Mouse (Mus musculus) heart, embryonic 13.5 days (tissue): ENCODE measurements around the gene Urgcp. TPM values are rescaled to one million over a fixed set of nuclear protein-coding genes. Genes with fewer than 3 reads are reported as not detected.

Experiments used
- ATAC-seq: fragments of 200-750 bp; cut with Nextera tagmentation; 2 replicates; pipeline ENCODE4 v1.8.0; 2017; ENCODE audit warnings: moderate TSS enrichment; ENCODE audit not compliant: insufficient number of reproducible peaks, low FRiP score, low TSS enrichment; ENCODE audit errors: extremely low read depth
- H3K27ac ChIP-seq: fragments of 300-500 bp; sonication (generic); replicated peaks from 2 replicates; pipeline ENCODE4 v1.5.1; 2015; ENCODE audit warnings: moderate library complexity, mild to moderate bottlenecking, inconsistent platforms
- H3K27me3 ChIP-seq: fragments of 300-500 bp; sonication (generic); replicated peaks from 2 replicates; pipeline ENCODE4 v1.6.1; 2015; ENCODE audit warnings: mild to moderate bottlenecking, inconsistent platforms
- H3K36me3 ChIP-seq: fragments of 300-500 bp; sonication (generic); 2 replicates; pipeline ENCODE4 v1.6.1; 2015; ENCODE audit warnings: mild to moderate bottlenecking, inconsistent platforms
- H3K4me1 ChIP-seq: fragments of 300-500 bp; sonication (generic); 2 replicates; pipeline ENCODE4 v1.6.1; 2015; ENCODE audit warnings: inconsistent platforms
- H3K4me2 ChIP-seq: fragments of 300-500 bp; sonication (generic); 2 replicates; pipeline ENCODE4 v1.6.1; 2015; ENCODE audit warnings: inconsistent platforms, mild to moderate bottlenecking, moderate library complexity
- H3K4me3 ChIP-seq: fragments of 300-500 bp; sonication (generic); 2 replicates; pipeline ENCODE4 v1.5.1; 2015; ENCODE audit warnings: moderate library complexity, mild to moderate bottlenecking, inconsistent platforms
- H3K9ac ChIP-seq: fragments of 300-500 bp; sonication (generic); 2 replicates; pipeline ENCODE4 v1.6.1; 2015; ENCODE audit warnings: inconsistent platforms, mild to moderate bottlenecking, moderate library complexity
- H3K9me3 ChIP-seq: fragments of 300-500 bp; sonication (generic); 2 replicates; pipeline ENCODE4 v1.6.1; 2016; ENCODE audit warnings: inconsistent platforms
- WGBS: fragments of 180-500 bp; shearing (Covaris S2); methylation state at CpG from one replicate; pipeline ENCODE4 v1.1.7; 2015; ENCODE audit warnings: mixed read lengths; 5-methylcytosine and 5-hydroxymethylcytosine counted together
- polyA plus RNA-seq: library from polyadenylated mRNA; unstranded; fragments of >200 nt; fragmentation: Nextera tagmentation; extraction: Ambion mirVana; gene quantifications from 2 replicates; pipeline ENCODE4 v1.2.1, GENCODE M21; 2015

Gene Urgcp
- polyA plus RNA-seq, 1 experiment from 2014 or later = 26.6 TPM

DNA sequence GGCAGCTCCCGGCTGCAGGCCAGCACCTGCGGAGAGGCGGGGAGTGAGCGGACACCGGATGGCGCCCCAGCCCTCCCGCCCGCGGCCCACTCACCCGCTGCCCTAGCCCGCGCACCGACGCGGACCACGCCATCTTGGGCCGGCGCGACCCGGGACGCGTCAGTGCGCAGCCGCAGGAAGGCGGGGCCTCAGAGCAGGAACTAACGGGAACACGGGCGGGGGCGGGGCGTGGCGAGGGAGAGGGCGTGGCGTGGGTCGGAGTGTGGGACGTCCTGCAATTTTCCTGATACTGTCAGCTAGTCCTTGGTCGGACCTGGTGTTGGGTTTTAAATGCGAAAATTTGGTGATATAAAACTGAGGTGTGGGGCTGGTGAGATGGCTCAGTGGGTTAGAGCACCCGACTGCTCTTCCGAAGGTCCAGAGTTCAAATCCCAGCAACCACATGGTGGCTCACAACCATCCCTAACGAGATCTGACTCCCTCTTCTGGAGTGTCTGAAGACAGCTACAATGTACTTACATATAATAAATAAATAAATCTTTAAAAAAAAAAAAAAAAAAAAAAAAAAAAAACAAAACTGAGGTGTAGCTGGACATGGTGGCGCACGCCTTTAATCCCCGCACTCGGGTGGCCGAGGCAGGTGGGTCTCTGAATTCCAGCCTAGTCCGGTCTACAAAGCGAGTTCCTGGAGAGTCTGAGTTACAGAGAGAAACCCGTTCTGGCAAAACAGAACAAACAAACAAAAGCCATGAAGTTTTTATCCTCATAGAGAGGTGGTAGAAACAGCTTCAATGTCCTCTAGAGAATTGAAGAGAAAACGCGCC, 54.4 kb downstream of the Urgcp start:
- no peaks in the 10 kb centered on the region for H3K9me3 ChIP-seq
- peaks cover 24% of the 10 kb centered on the region for H3K36me3 ChIP-seq
- peak overlapping the region; percentile 97 for H3K9ac ChIP-seq
- H3K4me1 ChIP-seq = peaks cover 25% of the 10 kb centered on the region
- peak overlapping the region; percentile 90 for H3K4me3 ChIP-seq
- peak; percentile 92 for ATAC-seq
- peak overlapping the region; percentile 95 for H3K4me2 ChIP-seq
- 14% methylated on average over 49 of the region's 50 CpGs for WGBS
- peak overlapping the region; percentile 74 for H3K27ac ChIP-seq
- no peaks in the 10 kb centered on the region for H3K27me3 ChIP-seq

DNA sequence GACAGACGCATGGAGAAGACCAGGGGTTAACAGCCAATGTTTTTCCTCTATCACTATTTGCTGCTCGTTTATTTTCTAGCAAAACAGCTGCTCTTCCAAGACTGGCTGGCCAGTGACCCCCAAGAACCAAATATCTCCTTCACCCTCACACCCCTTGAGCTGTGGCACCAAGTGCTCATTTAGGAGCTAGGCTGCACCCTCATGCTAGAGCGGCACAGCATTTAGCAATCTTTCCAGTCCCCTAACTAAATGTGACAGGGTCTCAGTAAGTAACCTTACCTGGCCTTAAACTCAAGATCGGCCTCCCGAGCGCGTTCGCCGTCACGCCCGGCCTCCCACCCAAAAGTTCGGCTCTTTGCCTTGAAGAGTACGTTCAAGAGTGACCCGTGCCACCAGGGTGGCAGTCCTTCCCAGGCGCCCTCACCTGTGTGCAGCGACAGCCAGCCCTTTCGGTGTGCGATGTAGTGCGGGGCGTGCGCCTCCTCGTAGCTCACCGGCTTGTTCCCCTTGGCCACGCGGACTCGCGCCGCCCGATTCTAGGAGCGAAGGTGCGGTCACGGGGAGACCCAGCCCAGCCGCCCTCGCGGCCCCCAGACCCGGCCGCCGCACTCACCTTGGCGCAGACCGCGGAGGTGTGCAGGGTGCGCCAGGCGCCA, 55.2 kb downstream of the Urgcp start:
- Histone ChIP-seq H3K4me3 (peak overlapping the region; percentile 90), H3K27ac (peak overlapping the region; percentile 74), H3K9ac (peak overlapping the region; percentile 97), H3K36me3 (peaks cover 26% of the 10 kb centered on the region), H3K27me3 (no peaks in the 10 kb centered on the region), H3K4me2 (peak overlapping the region; percentile 95), H3K9me3 (no peaks in the 10 kb centered on the region), H3K4me1 (peaks cover 30% of the 10 kb centered on the region)
- ATAC-seq = no peak
- WGBS = under 1% methylated on average over 43 of the region's 43 CpGs

DNA sequence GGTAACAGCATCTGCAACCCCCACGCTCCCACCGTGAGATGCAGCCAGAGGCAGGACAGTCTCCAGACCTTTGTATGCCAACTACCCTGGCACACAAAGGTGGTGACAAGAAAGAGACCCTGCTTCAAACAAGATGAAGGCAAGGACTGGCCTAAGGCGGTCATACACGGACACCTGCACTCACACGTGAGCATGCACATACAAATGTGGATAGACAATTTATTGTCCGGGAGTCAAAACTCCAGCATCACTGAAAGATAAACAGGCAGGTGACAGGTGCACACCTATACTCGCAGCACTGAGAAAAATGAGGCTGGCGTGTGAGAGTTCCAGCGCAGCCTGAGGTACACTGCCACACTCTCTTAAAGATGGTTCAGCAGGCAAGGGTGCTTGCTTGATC, 56.2 kb downstream of the Urgcp start:
- H3K9me3 ChIP-seq = no peaks in the 10 kb centered on the region
- no peaks in the 10 kb centered on the region for H3K27me3 ChIP-seq
- peak overlapping the region; percentile 90 for H3K4me3 ChIP-seq
- 87% methylated on average over 9 of the region's 9 CpGs for WGBS
- peaks cover 30% of the 10 kb centered on the region for H3K4me1 ChIP-seq
- no peak overlapping the region for H3K9ac ChIP-seq
- H3K27ac ChIP-seq = no peak overlapping the region
- peak overlapping the region; percentile 95 for H3K4me2 ChIP-seq
- peaks cover 26% of the 10 kb centered on the region for H3K36me3 ChIP-seq
- no peak for ATAC-seq

DNA sequence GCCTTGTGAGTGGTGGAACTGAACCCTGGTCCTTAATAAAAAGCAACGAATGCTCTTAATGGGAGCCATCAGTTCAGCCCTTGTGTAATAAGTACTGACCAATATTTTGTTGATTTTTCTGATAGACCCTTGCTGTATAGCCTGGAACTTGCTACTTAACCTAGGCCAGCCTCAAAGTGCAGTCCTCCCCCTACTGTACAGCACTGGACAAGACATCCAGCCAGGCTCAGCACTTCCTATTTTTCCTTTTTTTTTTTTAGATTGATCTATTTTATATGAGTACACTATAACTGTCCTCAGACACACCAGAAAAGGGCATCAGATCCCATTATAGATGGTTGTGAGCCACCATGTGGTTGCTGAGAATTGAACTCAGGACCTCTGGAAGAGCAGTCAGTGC, 58.8 kb downstream of the Urgcp start:
- H3K4me1 ChIP-seq = peaks cover 19% of the 10 kb centered on the region
- no peak overlapping the region for H3K4me3 ChIP-seq
- WGBS = 92% methylated on average over 1 of the region's 1 CpGs
- no peak overlapping the region for H3K27ac ChIP-seq
- H3K9ac ChIP-seq = no peak overlapping the region
- H3K36me3 ChIP-seq = peaks cover 26% of the 10 kb centered on the region
- ATAC-seq = no peak
- H3K4me2 ChIP-seq = no peak overlapping the region
- H3K9me3 ChIP-seq = no peaks in the 10 kb centered on the region
- no peaks in the 10 kb centered on the region for H3K27me3 ChIP-seq

DNA sequence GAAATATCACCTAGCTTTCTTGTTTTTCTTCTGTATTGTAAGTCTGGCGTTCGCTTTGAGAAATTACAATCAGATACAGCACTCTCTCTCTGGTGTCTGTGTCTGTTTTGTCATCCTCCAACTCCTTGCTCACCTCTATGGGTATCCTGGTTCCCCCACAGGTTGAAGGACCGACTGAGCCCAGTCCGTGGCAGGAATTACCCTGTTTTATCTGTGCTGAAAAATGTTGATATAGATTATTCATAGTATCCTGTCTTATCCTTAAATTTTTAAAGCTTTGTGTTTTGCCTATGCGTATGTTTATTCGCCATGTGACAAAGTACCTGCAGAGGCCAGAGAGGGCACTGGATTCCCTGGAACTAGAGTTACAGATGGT, 59.2 kb downstream of the Urgcp start:
- H3K27me3 ChIP-seq = no peaks in the 10 kb centered on the region
- H3K36me3 ChIP-seq = peaks cover 26% of the 10 kb centered on the region
- no peaks in the 10 kb centered on the region for H3K9me3 ChIP-seq
- H3K4me1 ChIP-seq = peaks cover 19% of the 10 kb centered on the region
- 88% methylated on average over 6 of the region's 6 CpGs for WGBS
- no peak overlapping the region for H3K4me3 ChIP-seq
- ATAC-seq = no peak
- no peak overlapping the region for H3K4me2 ChIP-seq
- H3K9ac ChIP-seq = no peak overlapping the region
- H3K27ac ChIP-seq = no peak overlapping the region

DNA sequence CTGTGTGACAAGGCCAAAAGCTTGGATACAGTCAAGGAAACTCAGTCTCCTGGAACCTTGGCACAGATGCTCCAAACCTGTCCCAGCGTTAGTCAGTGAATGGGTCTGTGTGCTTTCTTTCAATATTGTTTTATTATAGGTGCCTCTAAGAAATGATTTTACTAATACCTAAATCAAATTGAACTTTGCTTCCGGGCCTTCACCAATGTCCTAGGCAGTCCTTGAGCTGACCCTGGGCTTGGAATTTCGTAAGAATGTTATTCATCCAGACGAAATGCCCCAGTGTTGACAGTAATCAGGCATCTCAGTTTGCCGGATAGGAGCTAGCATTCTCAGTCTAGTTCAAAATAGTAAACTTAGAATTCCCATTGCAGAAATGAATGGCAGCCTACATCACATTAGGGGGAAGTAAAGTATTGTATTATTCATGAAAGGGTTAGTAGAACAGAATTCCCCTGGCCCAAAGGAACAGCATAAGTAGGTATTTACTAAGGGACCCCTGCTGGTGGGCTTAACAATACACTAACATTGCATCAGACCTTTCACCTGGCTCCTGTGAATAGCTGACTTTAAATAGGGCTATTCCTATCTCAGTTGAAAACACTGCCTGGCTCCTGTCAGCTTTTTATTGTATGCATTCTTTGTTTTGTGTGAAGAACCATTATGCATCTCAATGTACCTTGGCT, 59.8 kb downstream of the Urgcp start:
- H3K27me3 ChIP-seq = no peaks in the 10 kb centered on the region
- H3K27ac ChIP-seq = no peak overlapping the region
- no peak overlapping the region for H3K4me2 ChIP-seq
- ATAC-seq = no peak
- H3K9ac ChIP-seq = no peak overlapping the region
- H3K4me1 ChIP-seq = peaks cover 19% of the 10 kb centered on the region
- 47% methylated on average over 5 of the region's 5 CpGs for WGBS
- H3K4me3 ChIP-seq = no peak overlapping the region
- no peaks in the 10 kb centered on the region for H3K9me3 ChIP-seq
- peaks cover 26% of the 10 kb centered on the region for H3K36me3 ChIP-seq

DNA sequence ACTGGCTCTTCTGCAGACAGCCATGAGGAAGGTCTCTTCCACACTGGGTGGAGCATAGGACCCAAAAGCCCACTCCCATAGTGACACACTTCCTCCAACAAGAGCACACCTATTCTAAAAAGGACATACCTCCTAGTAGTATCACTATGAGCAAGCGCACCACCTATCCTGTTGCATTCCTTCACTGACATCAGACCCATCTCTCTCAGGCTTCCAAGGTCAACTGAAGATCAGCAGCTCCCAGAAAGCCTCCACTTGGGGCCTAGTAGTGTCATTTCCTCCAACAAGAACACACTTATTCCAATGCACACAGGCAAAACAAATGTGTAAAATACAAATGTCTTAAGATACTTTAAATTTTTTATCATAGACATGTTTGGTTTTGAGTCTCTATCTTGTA, 60.4 kb downstream of the Urgcp start:
- Histone ChIP-seq H3K36me3 (peaks cover 26% of the 10 kb centered on the region), H3K27ac (no peak overlapping the region), H3K4me3 (no peak overlapping the region), H3K4me1 (peaks cover 18% of the 10 kb centered on the region), H3K9ac (no peak overlapping the region), H3K9me3 (no peaks in the 10 kb centered on the region), H3K27me3 (no peaks in the 10 kb centered on the region), H3K4me2 (no peak overlapping the region)
- WGBS = 81% methylated on average over 1 of the region's 1 CpGs
- ATAC-seq = no peak

DNA sequence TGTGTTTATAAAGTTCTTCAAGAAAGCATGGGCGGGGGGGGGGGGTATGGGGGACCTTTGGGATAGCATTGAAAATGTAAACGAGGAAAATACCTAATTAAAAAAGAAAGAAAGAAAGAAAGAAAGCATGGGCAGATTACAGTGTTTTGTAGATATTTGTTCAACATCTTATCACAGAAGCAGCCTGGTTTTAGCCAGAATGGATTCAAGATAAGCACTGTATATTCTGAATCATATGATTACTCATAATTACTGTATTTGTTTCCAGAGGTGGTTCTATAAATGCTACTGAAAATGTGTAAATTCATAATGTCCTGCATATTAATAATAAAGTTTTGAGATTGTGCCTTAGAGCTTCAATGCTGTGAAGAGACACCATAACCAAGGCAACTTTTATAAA, 60.9 kb downstream of the Urgcp start:
- H3K36me3 ChIP-seq = peaks cover 26% of the 10 kb centered on the region
- H3K4me1 ChIP-seq = peaks cover 13% of the 10 kb centered on the region
- H3K27ac ChIP-seq = no peak overlapping the region
- no peak overlapping the region for H3K4me3 ChIP-seq
- no peak for ATAC-seq
- H3K9ac ChIP-seq = no peak overlapping the region
- H3K27me3 ChIP-seq = no peaks in the 10 kb centered on the region
- WGBS = 70% methylated on average over 2 of the region's 2 CpGs
- no peaks in the 10 kb centered on the region for H3K9me3 ChIP-seq
- H3K4me2 ChIP-seq = no peak overlapping the region

DNA sequence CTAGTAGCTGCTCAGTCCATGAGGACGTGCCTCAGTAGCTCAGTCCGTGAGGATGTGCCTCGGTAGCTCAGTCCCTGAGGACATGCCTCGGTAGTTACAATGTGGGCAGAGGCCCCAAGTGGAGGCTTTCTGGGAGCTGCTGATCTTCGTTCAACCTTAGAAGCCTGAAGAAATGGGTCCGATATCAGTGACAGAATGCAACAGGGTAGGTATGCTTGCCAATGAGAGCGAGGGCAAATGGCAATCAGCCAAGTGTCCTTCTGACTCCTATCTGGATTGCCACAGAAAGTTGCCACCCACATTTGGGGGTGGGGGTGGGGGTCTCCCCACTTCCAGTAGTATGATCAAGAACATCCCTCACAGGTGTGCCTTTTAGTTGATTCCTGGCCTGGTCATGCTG, 61.4 kb downstream of the Urgcp start:
- Histone ChIP-seq H3K4me2 (no peak overlapping the region), H3K4me1 (peaks cover 8% of the 10 kb centered on the region), H3K9ac (no peak overlapping the region), H3K9me3 (no peaks in the 10 kb centered on the region), H3K36me3 (peaks cover 26% of the 10 kb centered on the region), H3K27ac (no peak overlapping the region), H3K4me3 (no peak overlapping the region), H3K27me3 (no peaks in the 10 kb centered on the region)
- ATAC-seq = no peak
- WGBS = 80% methylated on average over 7 of the region's 7 CpGs

DNA sequence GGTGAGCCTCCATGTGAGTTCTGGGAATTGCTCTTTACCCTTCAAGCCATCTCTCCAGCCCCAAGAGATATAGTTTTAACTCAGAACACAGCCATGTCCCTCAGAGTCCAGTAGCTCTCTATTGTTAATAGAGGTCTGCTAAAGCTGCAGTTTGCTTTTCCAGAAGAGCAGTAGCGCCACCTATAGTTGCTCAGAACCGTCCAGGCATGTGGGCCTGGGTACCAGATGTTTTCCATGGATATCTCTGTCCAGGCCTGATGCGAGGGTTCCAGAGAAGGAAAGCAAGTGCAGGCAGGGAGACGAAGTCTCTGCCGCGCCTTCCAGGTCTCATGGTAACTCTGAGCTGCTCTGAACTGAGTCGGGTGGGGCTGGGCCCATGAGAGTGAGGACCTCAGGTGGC, 70.4 kb downstream of the Urgcp start:
- ATAC-seq = no peak
- Histone ChIP-seq H3K9me3 (peaks cover 7% of the 10 kb centered on the region), H3K36me3 (no peaks in the 10 kb centered on the region), H3K27ac (no peak overlapping the region), H3K27me3 (no peaks in the 10 kb centered on the region), H3K4me3 (no peak overlapping the region), H3K4me1 (no peaks in the 10 kb centered on the region), H3K9ac (no peak overlapping the region), H3K4me2 (no peak overlapping the region)
- 24% methylated on average over 7 of the region's 7 CpGs for WGBS

DNA sequence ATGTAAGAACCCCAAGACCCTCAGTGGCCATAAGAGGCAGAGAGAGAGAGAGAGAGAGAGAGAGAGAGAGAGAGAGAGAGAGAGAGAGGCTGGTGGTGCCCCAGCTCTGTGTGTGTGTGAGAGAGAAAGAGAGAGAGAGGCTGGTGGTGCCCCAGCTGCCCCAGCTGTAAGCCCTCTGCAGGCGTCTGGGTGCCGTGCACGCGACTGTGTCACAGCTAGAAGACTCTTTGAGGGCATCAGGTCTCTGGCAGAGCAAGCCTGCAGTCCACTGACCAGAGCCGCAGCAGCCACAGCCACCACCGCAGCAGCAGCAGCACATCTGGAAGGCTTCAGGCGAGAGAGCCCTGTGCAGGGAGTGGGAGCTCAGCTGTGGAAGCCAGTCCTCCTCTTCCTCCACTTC, 77.9 kb downstream of the Urgcp start:
- Histone ChIP-seq H3K4me2 (no peak overlapping the region), H3K36me3 (no peaks in the 10 kb centered on the region), H3K9ac (no peak overlapping the region), H3K4me1 (no peaks in the 10 kb centered on the region), H3K9me3 (no peaks in the 10 kb centered on the region), H3K27ac (no peak overlapping the region), H3K4me3 (no peak overlapping the region), H3K27me3 (no peaks in the 10 kb centered on the region)
- WGBS = 32% methylated on average over 7 of the region's 7 CpGs
- ATAC-seq = no peak
